Mouse (Mus musculus): ENCODE results near the gene Cbfa2t3.

Cbfa2t3 gene

GRCm38 (mm10) chr8:122699005-122699492 lies at the start of gene Cbfa2t3:
Gene Cbfa2t3, minus strand, starts transcription at chr8:122699109.
- DNase-seq (ENCODE audit: low read depth, low spot score): no peak

- no peak for DNase-seq (ENCODE audit: low read depth, low spot score)
Observed at GRCm38 (mm10) chr8:122747825-122748224, 48.9 kb upstream of the Cbfa2t3 start.

DNA sequence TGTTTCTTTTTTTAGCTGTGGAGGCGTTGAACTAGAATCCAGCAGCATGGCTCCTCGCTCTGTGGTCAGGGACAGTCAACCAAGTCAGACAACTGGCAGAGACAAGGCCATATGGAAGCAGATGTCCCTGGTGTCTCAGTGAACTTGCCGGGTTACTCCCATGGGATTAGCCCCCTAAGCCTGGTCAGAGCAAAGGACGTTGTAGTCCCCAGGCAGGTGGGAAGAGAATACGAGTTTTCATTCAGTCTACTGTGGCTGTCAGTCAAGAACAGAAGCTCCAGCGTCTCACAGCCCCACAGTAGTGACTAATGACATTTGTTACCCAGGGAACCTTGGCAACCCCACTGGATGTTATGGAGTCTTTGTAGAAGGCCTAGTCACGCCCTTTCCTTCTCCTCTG lies 47.5 kb upstream of the Cbfa2t3 start:
- DNase-seq (ENCODE audit: low read depth, low spot score): no peak

DNA sequence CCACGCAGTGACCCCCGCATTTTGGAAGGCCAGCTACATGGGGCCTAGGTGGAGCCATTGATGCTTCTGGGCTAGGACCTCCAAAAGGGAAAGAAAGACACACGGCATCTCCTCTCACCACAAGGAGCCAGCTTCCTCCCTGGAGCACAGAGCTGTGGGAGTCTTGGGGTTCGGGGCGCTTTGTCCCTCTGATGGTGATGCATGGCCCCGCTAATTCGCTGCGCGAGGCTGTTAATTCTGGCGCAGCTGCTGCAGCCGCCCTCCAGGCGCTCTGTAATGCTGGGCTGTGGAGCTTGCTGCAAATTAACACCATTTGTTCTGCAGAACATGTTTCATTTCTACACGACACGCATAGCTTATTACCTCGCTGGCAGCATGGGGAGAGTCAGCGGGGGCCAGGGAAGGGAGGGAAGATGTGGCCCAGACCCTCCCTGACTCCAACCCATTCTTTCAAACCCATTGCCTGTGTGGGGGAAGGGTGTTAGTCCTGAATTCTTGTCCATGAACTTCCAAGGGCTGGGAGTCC lies 46.9 kb upstream of the Cbfa2t3 start:
- DNase-seq (ENCODE audit: low read depth, low spot score): no peak

- no peak for DNase-seq (ENCODE audit: low read depth, low spot score)
Observed at GRCm38 (mm10) chr8:122745022-122745749, 46.3 kb upstream of the Cbfa2t3 start.

DNA sequence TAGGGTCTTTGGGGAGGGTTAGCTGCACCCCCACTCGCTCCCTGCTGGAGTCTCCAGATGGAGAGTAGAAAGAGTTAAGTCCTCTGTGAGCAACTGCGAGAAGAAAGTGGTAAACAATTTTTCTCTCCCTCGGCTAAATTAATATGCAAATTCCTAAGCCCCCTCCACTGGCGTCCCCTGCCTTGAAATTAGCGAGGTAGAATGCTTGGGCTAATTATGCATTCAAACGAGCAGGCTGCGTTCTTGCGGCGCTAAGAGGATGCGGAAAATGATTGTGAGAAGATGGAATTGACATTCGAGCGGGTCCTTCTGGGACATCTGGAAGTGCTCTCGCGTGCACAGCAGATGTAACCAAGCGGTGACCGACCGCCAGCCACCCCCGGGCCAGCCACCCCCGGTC lies 43.6 kb upstream of the Cbfa2t3 start:
- DNase-seq (ENCODE audit: low read depth, low spot score): no peak

DNA sequence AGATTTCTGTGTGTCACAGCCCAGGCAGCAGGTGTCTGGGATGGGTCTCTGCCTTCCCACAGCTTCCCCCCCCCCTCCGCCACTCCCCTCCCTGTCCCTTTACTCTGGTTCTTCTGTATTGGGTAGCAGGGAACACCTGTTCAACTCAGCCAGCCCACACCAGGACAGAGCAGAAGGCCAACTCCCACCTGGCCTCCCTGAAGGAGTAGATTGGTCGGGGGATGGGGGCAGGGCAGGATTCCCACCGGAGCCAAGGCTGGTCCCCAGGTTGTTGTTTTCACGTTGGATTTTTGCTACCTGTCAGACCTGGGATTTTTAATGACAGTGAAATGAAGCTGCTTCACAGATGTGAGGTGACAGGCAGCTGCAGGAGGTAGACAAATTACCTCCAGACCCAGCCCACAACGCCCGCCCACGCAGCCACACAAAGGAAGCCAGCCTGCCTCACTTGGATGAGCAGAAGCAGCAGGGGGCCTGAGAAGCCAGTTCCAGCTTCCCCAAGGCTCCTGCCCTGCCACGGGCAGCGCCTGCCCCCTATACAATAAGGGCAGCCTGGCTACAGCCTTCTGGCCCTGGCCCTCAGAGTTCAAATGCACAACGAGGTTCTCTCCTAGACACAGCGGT lies 40.3 kb upstream of the Cbfa2t3 start:
- peak; percentile 35 for DNase-seq (ENCODE audit: low read depth, low spot score)

- DNase-seq (ENCODE audit: low read depth, low spot score): no peak
Observed at GRCm38 (mm10) chr8:122737886-122738285, 39.0 kb upstream of the Cbfa2t3 start.

- DNase-seq (ENCODE audit: low read depth, low spot score): peak; percentile 24
Observed at GRCm38 (mm10) chr8:122737071-122737470, 38.2 kb upstream of the Cbfa2t3 start.

GRCm38 (mm10) chr8:122736623-122737022 lies 37.7 kb upstream of the Cbfa2t3 start:
- DNase-seq (ENCODE audit: low read depth, low spot score): no peak

DNA sequence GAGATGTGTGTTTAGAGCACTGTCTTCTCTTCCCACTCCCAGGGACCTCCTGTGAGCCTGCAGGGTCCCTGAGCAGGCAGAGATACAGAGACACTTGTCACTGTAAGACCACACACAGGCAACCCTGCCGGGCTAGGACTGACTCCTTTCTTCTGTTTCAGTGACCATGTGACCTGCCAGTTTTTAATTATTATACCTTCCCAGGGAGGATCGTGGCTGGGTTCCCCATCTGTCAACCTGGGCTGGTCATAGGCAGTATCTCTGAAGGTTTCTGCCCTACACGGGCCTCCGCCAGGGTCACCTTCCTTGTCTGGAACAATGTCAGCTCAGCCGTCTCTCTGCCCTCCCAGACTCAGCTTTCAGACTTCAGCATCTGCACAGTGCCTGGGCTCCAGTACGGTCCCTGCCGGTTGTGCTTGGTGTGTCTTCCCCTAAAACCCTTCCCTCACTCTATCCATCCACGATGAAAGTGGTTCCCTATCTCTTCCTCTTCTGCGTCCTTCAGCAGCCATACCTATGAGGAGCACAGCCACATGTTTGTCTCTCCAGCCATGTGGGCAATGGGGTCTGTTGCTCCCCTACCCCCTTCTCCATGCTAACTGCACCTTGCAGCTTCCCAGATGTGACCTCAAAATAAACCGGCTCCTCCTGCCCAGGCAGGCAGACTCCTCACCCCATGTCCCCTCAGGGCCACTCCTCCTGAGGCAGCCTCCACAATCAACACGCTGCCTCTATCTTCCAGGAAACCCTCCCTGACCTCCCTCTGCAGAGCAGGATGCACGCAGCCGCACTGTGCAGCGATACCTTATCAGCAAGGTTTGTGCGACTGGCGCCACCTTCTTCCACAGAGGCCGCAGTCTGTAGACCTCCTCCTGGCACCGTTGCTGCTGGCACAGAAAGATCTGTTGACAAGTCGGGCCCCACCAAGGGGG lies 36.9 kb upstream of the Cbfa2t3 start:
- DNase-seq (ENCODE audit: low read depth, low spot score): no peak

- no peak for DNase-seq (ENCODE audit: low read depth, low spot score)
Observed at GRCm38 (mm10) chr8:122735110-122735509, 36.2 kb upstream of the Cbfa2t3 start.

DNA sequence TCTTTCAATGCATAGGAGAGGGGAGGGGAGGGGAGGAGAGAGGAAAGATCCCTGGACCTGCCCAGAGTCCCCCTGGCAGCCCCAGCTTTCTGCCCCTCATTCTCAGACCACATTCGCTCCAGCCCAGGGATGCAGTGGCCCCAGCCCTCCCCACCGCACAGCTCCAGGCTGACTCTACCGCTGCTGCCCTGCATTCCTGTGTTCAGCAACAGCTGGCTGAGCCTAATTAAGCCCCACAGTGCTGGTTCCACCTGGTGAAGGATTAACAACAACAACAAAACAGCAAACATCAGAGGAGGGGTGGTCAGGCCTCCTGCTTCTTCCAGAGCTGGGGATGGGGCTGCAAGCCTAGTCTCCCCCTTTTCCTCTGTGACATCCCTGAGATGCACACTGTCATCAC lies 29.7 kb upstream of the Cbfa2t3 start:
- no peak for DNase-seq (ENCODE audit: low read depth, low spot score)

- peak; percentile 13 for DNase-seq (ENCODE audit: low read depth, low spot score)
Observed at GRCm38 (mm10) chr8:122727412-122727811, 28.5 kb upstream of the Cbfa2t3 start.

- DNase-seq (ENCODE audit: low read depth, low spot score): peak; percentile 61
Observed at GRCm38 (mm10) chr8:122726789-122727188, 27.9 kb upstream of the Cbfa2t3 start.

GRCm38 (mm10) chr8:122725187-122725586 lies 26.3 kb upstream of the Cbfa2t3 start:
- no peak for DNase-seq (ENCODE audit: low read depth, low spot score)

- DNase-seq (ENCODE audit: low read depth, low spot score): no peak
Observed at GRCm38 (mm10) chr8:122720811-122721640, 22.1 kb upstream of the Cbfa2t3 start.

DNA sequence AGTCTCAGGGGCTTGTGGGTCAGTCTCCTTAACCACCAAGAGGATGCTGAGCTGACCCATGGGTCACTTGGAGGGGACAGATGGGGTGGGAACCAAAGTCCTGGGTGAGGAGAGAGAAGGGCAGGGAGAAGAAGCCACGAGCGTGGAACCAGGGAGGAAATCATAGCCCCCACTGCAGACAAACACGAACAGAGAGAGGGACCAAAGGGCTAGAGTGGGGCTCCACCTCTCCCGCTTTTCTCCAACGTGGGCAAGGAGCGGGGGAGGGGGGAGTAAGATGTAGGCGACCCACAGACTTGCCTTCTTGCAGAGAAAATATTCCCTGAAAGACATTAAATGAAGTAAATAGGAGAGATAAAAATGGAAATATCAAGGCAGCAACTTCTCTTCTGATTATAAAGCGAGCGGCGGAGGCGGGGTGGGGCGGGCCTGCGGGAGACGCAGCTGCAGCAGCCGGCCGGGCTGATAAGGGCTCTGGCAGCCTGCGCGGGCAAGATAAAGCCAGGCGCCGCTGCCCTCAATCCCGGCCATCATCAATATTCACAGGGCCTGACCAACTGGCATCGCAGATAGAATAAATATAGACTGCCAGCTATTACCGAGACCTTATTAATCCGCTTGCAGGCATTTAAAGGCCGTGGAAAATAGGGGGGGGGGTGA lies 21.3 kb upstream of the Cbfa2t3 start:
- DNase-seq (ENCODE audit: low read depth, low spot score): no peak

DNA sequence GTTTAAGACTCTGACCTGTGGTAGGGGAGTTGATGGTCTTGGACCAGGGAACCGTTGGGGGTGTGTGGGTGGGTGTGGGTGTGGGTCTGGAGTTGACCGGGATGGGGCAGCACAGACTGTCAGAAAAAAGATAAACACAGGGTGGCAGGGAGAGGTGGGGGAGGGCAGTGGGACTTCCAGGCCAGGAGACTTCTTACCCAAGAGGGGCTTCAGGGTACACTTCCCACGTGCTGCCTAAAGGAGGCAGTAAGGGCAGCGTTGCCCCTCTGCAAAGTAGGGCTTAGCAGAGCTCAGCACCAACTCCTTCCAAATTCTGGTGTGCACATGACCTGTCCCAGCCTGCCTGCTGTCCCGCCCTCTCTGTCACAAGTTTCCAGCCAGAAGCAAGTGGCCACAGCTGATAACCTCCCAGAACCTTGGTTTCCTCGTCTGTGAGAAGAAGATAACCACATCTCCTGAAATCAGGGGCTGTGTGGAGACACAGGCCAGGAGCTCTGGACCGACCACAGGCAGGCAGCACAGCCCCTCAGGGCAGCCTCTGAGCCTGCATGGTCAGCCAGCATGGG lies 20.7 kb upstream of the Cbfa2t3 start:
- DNase-seq (ENCODE audit: low read depth, low spot score): no peak

Data from R1 (cell line).